Mouse (Mus musculus) CH12.LX (cell line): ENCODE measurements around the gene Cdkl4. TPM values are rescaled to one million over a fixed set of nuclear protein-coding genes. Genes with fewer than 3 reads are reported as not detected.

ENCODE experiments used
- DNase-seq: peaks from one replicate; pipeline ENCODE4 v3.0.0-alpha.2; 2013; ENCODE audit errors: extremely low read depth
- H3K27ac ChIP-seq: 2 replicates; pipeline ENCODE4 v1.5.1; 2012; ENCODE audit warnings: low read depth, mild to moderate bottlenecking, control low read depth, moderate library complexity; ENCODE audit not compliant: insufficient read depth
- H3K27me3 ChIP-seq: replicated peaks from 2 replicates; pipeline ENCODE3; 2012; ENCODE audit warnings: inconsistent platforms
- H3K36me3 ChIP-seq, 2 experiments: replicated peaks in 1 of 2; 2 replicates each; pipeline versions ENCODE3 to v1.6.1; 2012; ENCODE audit warnings: inconsistent platforms in 1 of 2, low read length in 1 of 2, mild to moderate bottlenecking in 1 of 2, mixed read lengths in 1 of 2, moderate library complexity in 1 of 2; ENCODE audit not compliant: control insufficient read depth in 1 of 2, insufficient read depth in 1 of 2
- H3K4me1 ChIP-seq, 2 experiments: 2 replicates each; pipeline ENCODE4 v1.6.1; 2012; ENCODE audit warnings: inconsistent platforms in 1 of 2, moderate library complexity in 1 of 2; ENCODE audit not compliant: insufficient read depth in 2 of 2, control insufficient read depth in 1 of 2
- H3K4me2 ChIP-seq: 2 replicates; pipeline ENCODE4 v1.6.1; 2012; ENCODE audit warnings: low read depth, mild to moderate bottlenecking, control low read depth; ENCODE audit not compliant: poor library complexity, insufficient read depth, severe bottlenecking
- H3K4me3 ChIP-seq, 3 experiments: fragments of 150-350 bp in 1 of 3; sonication (generic) in 1 of 3; replicated peaks in 1 of 3; 2 replicates each; pipeline versions ENCODE3 to v1.5.1; 2011 to 2012; ENCODE audit warnings: low read depth in 2 of 3, low read length in 2 of 3, mild to moderate bottlenecking in 2 of 3, moderate library complexity in 2 of 3, control low read depth in 1 of 3, improper control_type of control experiment in 1 of 3, inconsistent platforms in 1 of 3, mixed read lengths in 1 of 3; ENCODE audit not compliant: poor library complexity in 1 of 3
- H3K79me2 ChIP-seq: replicated peaks from 2 replicates; pipeline ENCODE4 v1.6.1; 2012; ENCODE audit warnings: mild to moderate bottlenecking, moderate library complexity; ENCODE audit not compliant: control insufficient read depth, poor library complexity, insufficient read depth, severe bottlenecking; ENCODE audit errors: extremely low read depth
- H3K9ac ChIP-seq: 2 replicates; pipeline ENCODE4 v1.6.1; 2012; ENCODE audit warnings: low read depth, mild to moderate bottlenecking, control low read depth, moderate library complexity; ENCODE audit not compliant: insufficient read depth
- H3K9me3 ChIP-seq: replicated peaks from 2 replicates; pipeline ENCODE3; 2012; ENCODE audit warnings: low read length, inconsistent platforms, mixed read lengths
- BHLHE40 ChIP-seq: IDR thresholded peaks from 2 replicates; pipeline ENCODE4 v1.6.1; 2011; ENCODE audit warnings: mild to moderate bottlenecking, low read depth, low read length, improper control_type of control experiment
- E2F4 ChIP-seq: IDR thresholded peaks from 2 replicates; pipeline ENCODE4 v1.6.1; 2011; ENCODE audit warnings: low read depth, low read length, improper control_type of control experiment; ENCODE audit not compliant: insufficient replicate concordance
- ELF1 ChIP-seq: IDR thresholded peaks from 2 replicates; pipeline ENCODE4 v1.6.1; 2014; ENCODE audit warnings: low read depth, mild to moderate bottlenecking, inconsistent platforms, low read length, improper control_type of control experiment
- EP300 ChIP-seq: IDR thresholded peaks from 2 replicates; pipeline ENCODE4 v1.6.1; 2011; ENCODE audit warnings: low read length, improper control_type of control experiment
- ETS1 ChIP-seq: conservative IDR thresholded peaks from 2 replicates; pipeline ENCODE4 v1.6.1; 2012; ENCODE audit warnings: low read depth, mild to moderate bottlenecking, inconsistent platforms, low read length, improper control_type of control experiment, moderate library complexity
- JUN ChIP-seq: IDR thresholded peaks from 2 replicates; pipeline ENCODE4 v1.6.1; 2011; ENCODE audit warnings: low read depth, mild to moderate bottlenecking, low read length, improper control_type of control experiment, moderate library complexity; ENCODE audit not compliant: insufficient read depth
- JUND ChIP-seq: conservative IDR thresholded peaks from 2 replicates; pipeline ENCODE4 v1.6.1; 2011; ENCODE audit warnings: low read depth, low read length, improper control_type of control experiment
- MAFK ChIP-seq: IDR thresholded peaks from 2 replicates; pipeline ENCODE4 v1.6.1; 2011; ENCODE audit warnings: low read length, improper control_type of control experiment; ENCODE audit not compliant: insufficient replicate concordance
- MAX ChIP-seq: IDR thresholded peaks from 2 replicates; pipeline ENCODE4 v1.6.1; 2011; ENCODE audit warnings: low read length, improper control_type of control experiment
- MEF2A ChIP-seq: IDR thresholded peaks from 2 replicates; pipeline ENCODE4 v1.6.1; 2014; ENCODE audit warnings: low read depth, mild to moderate bottlenecking, inconsistent platforms, low read length, improper control_type of control experiment, borderline replicate concordance
- NELFE ChIP-seq: IDR thresholded peaks from 2 replicates; pipeline ENCODE4 v1.6.1; 2011; ENCODE audit warnings: low read depth, low read length, improper control_type of control experiment
- NRF1 ChIP-seq: IDR thresholded peaks from 2 replicates; pipeline ENCODE4 v1.6.1; 2014; ENCODE audit warnings: low read depth, mild to moderate bottlenecking, inconsistent platforms, low read length, improper control_type of control experiment, moderate library complexity
- RAD21 ChIP-seq: IDR thresholded peaks from 2 replicates; pipeline ENCODE4 v1.6.1; 2011; ENCODE audit warnings: low read depth, mild to moderate bottlenecking, low read length, improper control_type of control experiment, moderate library complexity
- SMC3 ChIP-seq: IDR thresholded peaks from 2 replicates; pipeline ENCODE4 v1.6.1; 2011; ENCODE audit warnings: low read depth, low read length, improper control_type of control experiment
- TBP ChIP-seq: conservative IDR thresholded peaks from 2 replicates; pipeline ENCODE4 v1.6.1; 2011; ENCODE audit warnings: low read depth, low read length, improper control_type of control experiment
- USF1 ChIP-seq: IDR thresholded peaks from 2 replicates; pipeline ENCODE4 v1.6.1; 2014; ENCODE audit warnings: low read depth, mild to moderate bottlenecking, inconsistent platforms, low read length, improper control_type of control experiment
- USF2 ChIP-seq: conservative IDR thresholded peaks from 2 replicates; pipeline ENCODE4 v1.6.1; 2011; ENCODE audit warnings: low read depth, low read length, improper control_type of control experiment
- ZKSCAN1 ChIP-seq: IDR thresholded peaks from 2 replicates; pipeline ENCODE4 v1.6.1; 2012; ENCODE audit warnings: low read depth, inconsistent platforms, low read length, improper control_type of control experiment, borderline replicate concordance
- ZMIZ1 ChIP-seq: IDR thresholded peaks from 2 replicates; pipeline ENCODE4 v1.6.1; 2012; ENCODE audit warnings: low read depth, mild to moderate bottlenecking, inconsistent platforms, low read length, improper control_type of control experiment
- ZNF384 ChIP-seq: IDR thresholded peaks from 2 replicates; pipeline ENCODE4 v1.6.1; 2012; ENCODE audit warnings: low read depth, low read length, improper control_type of control experiment, inconsistent platforms
- dilution Hi-C: fragments of 300-500 bp; cut with MboI; formaldehyde crosslinking; loops from 2 replicates; pipeline ENCODE4 v1.14.3; 2020; ENCODE audit warnings: low sequenced_read_pairs; ENCODE audit not compliant: extremely low pct_unique_long_range_greater_than_20kb, extremely low pct_ligation_motif_present
- in situ Hi-C: fragments of 300-500 bp; cut with MboI; formaldehyde crosslinking; loops from 3 replicates; pipeline ENCODE4 v1.14.3; 2019; ENCODE audit warnings: low sequenced_read_pairs, low pct_ligation_motif_present, low pct_unique_long_range_greater_than_20kb, mixed read lengths
- polyA plus RNA-seq: library from polyadenylated mRNA; unstranded; fragments of >175 nt; gene quantifications from 2 replicates; pipeline ENCODE4 v1.2.1, GENCODE M21; 2012; ENCODE audit warnings: low read depth; ENCODE audit not compliant: insufficient read length
- total RNA-seq, 2 experiments: library from RNA; depleted of rRNA; stranded (reverse); fragments of 300-350 nt in 1 of 2; fragments of >200 nt in 1 of 2; gene quantifications; 2 replicates each; pipeline ENCODE4 v1.2.3; 2012 to 2014

Cdkl4 gene
- total and polyA plus RNA-seq, 3 experiments, result 0.76 to 2.0 (median 1.2) TPM

DNA sequence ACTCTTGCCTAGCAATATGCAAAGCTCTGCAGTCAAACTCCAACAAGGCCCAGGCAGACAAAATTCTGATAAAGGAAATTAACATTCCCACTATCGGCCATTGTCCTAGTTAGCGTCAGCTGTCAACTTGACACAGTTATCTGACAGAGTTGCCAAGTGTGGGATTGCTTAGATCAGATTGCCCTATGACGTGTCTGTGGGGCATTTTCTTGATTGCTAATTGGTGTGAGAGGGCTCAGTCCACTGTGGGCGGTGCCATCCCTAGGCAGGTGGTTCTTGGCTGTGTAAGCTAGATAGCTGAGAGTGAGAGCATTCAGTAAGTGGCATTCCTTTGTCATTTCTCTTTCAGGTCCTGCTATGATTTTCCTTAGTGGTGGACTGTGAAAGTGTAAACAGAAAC, 72.3 kb downstream of the Cdkl4 start:
- no peak for TF ChIP-seq SMC3
- no peak for TF ChIP-seq NRF1
- TF ChIP-seq NELFE, result no peak
- TF ChIP-seq TBP, result no peak
- no peak for TF ChIP-seq JUN
- no peak for TF ChIP-seq MEF2A
- peaks cover 4 to 21% of the 10 kb centered on the region in 2 experiments; a peak in 3 of 4 replicates for H3K4me1 ChIP-seq
- H3K79me2 ChIP-seq, result no peaks in the 10 kb centered on the region
- DNase-seq, result no peak
- no peak overlapping the region for H3K4me3 ChIP-seq
- in situ Hi-C loops, result no loop called here
- no peak overlapping the region for H3K27ac ChIP-seq
- dilution Hi-C loops, result no loop called here
- peaks cover 0 to 31% of the 10 kb centered on the region in 2 experiments for H3K36me3 ChIP-seq
- H3K4me2 ChIP-seq, result no peak overlapping the region
- no peak overlapping the region for H3K9ac ChIP-seq
- H3K9me3 ChIP-seq, result peaks cover 3% of the 10 kb centered on the region
- no peaks in the 10 kb centered on the region for H3K27me3 ChIP-seq

DNA sequence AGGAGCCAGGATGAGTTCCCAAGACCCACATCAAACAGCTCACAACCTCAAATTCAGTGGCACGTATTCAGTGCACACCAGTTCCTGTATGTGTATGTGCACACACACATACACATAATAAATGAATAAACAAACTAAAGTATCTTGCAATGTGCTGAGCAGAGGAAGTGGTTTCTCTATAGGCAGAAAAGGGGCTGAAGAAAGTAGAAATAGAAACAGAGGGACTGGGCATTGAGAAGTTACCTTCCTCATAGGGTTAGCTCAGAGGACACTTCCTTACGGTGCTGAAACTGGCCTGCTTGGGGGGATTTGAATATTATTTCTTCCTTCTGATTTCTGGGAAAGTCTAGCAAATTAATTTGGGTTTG, 75.8 kb downstream of the Cdkl4 start:
- H3K4me2 ChIP-seq, result peak overlapping the region; percentile 86
- peak overlapping the region in 1 of 3 experiments; percentile 9 for H3K4me3 ChIP-seq
- peak overlapping the region; percentile 68; the same call in 1 of the 2 replicates for H3K9ac ChIP-seq
- DNase-seq, result no peak
- in situ Hi-C loops, result no loop called here
- TF ChIP-seq MAX, result no peak
- TF ChIP-seq ETS1, result no peak
- TF ChIP-seq JUND, result no peak
- no peak for TF ChIP-seq ZKSCAN1
- no peak for TF ChIP-seq ELF1
- TF ChIP-seq MEF2A, result no peak
- no peak for TF ChIP-seq USF1
- no peak for TF ChIP-seq RAD21
- peak; percentile 7; the same call in 1 of the 2 replicates for TF ChIP-seq BHLHE40
- TF ChIP-seq USF2, result no peak
- no peak for TF ChIP-seq E2F4
- no peak for TF ChIP-seq SMC3
- TF ChIP-seq TBP, result no peak; the same call in 1 of the 2 replicates
- TF ChIP-seq JUN, result no peak
- no peak for TF ChIP-seq ZNF384
- TF ChIP-seq MAFK, result no peak
- TF ChIP-seq EP300, result 0 out of 2 replicates have a peak, but pooled peaks have one; percentile 15
- TF ChIP-seq ZMIZ1, result no peak
- peaks cover 4 to 41% of the 10 kb centered on the region in 2 experiments; a peak in 3 of 4 replicates for H3K4me1 ChIP-seq
- H3K9me3 ChIP-seq, result peaks cover 3% of the 10 kb centered on the region
- no peaks in the 10 kb centered on the region for H3K27me3 ChIP-seq
- dilution Hi-C loops, result no loop called here
- no peaks in the 10 kb centered on the region for H3K79me2 ChIP-seq
- peaks cover 0 to 29% of the 10 kb centered on the region in 2 experiments for H3K36me3 ChIP-seq
- peak overlapping the region; percentile 92 for H3K27ac ChIP-seq
